Mouse (Mus musculus) mouse trophoblast stem cell (cell line): ENCODE results near the gene Pabpn1.
"Not testable (repeated sequence)": the region's sequence is repeated elsewhere in the genome, so short reads cannot be mapped to it uniquely, and the experiment has no call there.

ENCODE experiments used
- in situ Hi-C, 2 experiments: fragments of 300-500 bp; cut with MseI, MboI; formaldehyde crosslinking; loops; 2 replicates in 1 of 2; 3 replicates in 1 of 2; pipeline ENCODE4 v1.15.1; 2025

Gene Pabpn1

GRCm38 (mm10) chr14:54936831-54937160 is 44.5 kb downstream of the Pabpn1 start:
- in situ Hi-C loops = loop anchor here (5.0 kb wide), 1 partner anchor 34 kb away; no protein-coding TSS in a partner anchor

GRCm38 (mm10) chr14:54937361-54938182 is 45.3 kb downstream of the Pabpn1 start:
- in situ Hi-C loops = loop anchor here (5.0 kb wide), 1 partner anchor 35 kb away; no protein-coding TSS in a partner anchor

- in situ Hi-C loops = loop anchor here (5.0 kb wide), 1 partner anchor 36 kb away; no protein-coding TSS in a partner anchor
These were observed 46.3 kb downstream of the Pabpn1 start for GRCm38 (mm10) chr14:54938431-54939219.

- in situ Hi-C loops = loop anchor here (5.0 kb wide), 1 partner anchor 37 kb away; no protein-coding TSS in a partner anchor
These were observed 47.3 kb downstream of the Pabpn1 start for GRCm38 (mm10) chr14:54939434-54940175.

- in situ Hi-C loops = no loop called here
These were observed 47.9 kb downstream of the Pabpn1 start for GRCm38 (mm10) chr14:54940176-54940530.

GRCm38 (mm10) chr14:54941024-54941978 is 49.0 kb downstream of the Pabpn1 start:
- in situ Hi-C loops = no loop called here

- in situ Hi-C loops = no loop called here
These were observed 50.2 kb downstream of the Pabpn1 start for GRCm38 (mm10) chr14:54942479-54942878.

GRCm38 (mm10) chr14:54943971-54944370 is 51.7 kb downstream of the Pabpn1 start:
- in situ Hi-C loops = no loop called here

GRCm38 (mm10) chr14:54944939-54945338 is 52.6 kb downstream of the Pabpn1 start:
- in situ Hi-C loops = no loop called here

GRCm38 (mm10) chr14:54945975-54946704 is 53.8 kb downstream of the Pabpn1 start:
- in situ Hi-C loops = no loop called here

GRCm38 (mm10) chr14:54947008-54947407 is 54.7 kb downstream of the Pabpn1 start:
- in situ Hi-C loops = not testable (repeated sequence)
